Mouse (Mus musculus) G1E (cell line): ENCODE measurements around the gene Carhsp1.

Source experiments
- CTCF ChIP-seq: IDR thresholded peaks from 2 replicates; pipeline ENCODE4 v1.5.1; 2012; ENCODE audit warnings: low read depth, low read length, inconsistent platforms, mixed read lengths
- POLR2AphosphoS5 ChIP-seq: IDR thresholded peaks from 2 replicates; pipeline ENCODE4 v1.6.1; 2012; ENCODE audit warnings: low read depth, low read length, inconsistent platforms; ENCODE audit not compliant: insufficient replicate concordance
- TAL1 ChIP-seq: conservative IDR thresholded peaks from 2 replicates; pipeline ENCODE4 v1.6.1; 2012; ENCODE audit warnings: low read depth, low read length, inconsistent platforms, mixed read lengths

DNA sequence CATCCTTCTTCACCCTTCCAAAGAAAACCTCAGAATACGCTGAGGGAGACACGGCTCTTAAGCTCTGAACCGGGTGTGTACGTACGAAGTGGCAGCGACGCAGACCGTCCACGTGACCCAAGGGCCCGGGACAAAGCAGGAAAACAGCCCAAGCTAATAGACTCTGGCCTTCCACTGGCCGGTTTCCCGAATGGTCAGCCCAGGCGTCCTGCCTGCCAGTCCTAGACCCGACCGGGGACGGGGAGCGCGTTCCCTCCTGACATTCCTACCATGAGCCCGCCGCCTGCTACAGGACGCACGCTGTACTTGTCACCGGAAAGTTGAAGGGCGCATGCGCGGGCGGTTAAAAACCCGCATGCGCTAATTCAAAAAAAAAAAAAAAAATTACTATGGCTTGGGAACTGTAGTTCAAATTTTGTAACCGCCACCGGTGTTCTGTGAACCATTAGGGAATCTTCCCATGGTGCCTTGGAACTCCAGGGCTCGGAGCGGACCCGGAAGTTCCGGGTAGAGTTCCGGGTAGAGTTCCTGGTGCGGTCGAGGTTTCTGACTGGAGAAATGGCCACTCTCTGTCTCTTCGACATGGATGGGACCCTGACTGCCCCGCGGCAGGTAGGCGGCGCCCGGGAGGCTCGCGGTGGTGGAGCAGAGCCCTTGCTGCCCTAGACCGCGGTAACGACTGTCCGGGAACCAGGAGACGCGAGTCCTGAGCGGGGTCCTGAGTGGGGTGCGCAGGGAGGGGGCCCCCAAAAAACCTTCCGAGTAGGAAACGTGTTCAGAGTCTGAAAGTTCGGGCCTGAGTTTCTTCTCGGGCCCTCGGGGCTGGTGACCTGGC is 34.5 kb downstream of the Carhsp1 start, which contains the start of the genes Pmm2 and Tmem186:
- TF ChIP-seq CTCF (no peak), TAL1 (no peak), POLR2AphosphoS5 (no peak)
